Mouse (Mus musculus): ENCODE data around the gene Prpf6. TPM values are rescaled to one million over a fixed set of nuclear protein-coding genes. Genes with fewer than 3 reads are reported as not detected.

Gene Prpf6
- total RNA-seq, 1 experiment: 67.8 TPM

GRCm38 (mm10) chr2:181577126-181577525, 14.5 kb upstream of the Prpf6 start:
- Histone ChIP-seq H3K36me3 (ENCODE audit: control insufficient read depth, insufficient read depth, low read length, poor library complexity, severe bottlenecking) (no peaks in the 10 kb centered on the region), H3K4me1 (ENCODE audit: control insufficient read depth in 2 of 2, insufficient read depth in 2 of 2, low read length in 2 of 2, poor library complexity in 1 of 2) (no peaks in the 10 kb centered on the region), H3K27ac (ENCODE audit: insufficient read depth, low read depth, low read length, poor library complexity, severe bottlenecking) (no peak overlapping the region), H3K4me3 (ENCODE audit: insufficient read depth in 1 of 2, low read depth in 1 of 2, low read length in 2 of 2, poor library complexity in 1 of 2, severe bottlenecking in 1 of 2) (no peak overlapping the region), H3K9me3 (ENCODE audit: control insufficient read depth, insufficient read depth, low read depth, low read length) (no peaks in the 10 kb centered on the region), H3K9ac (ENCODE audit: insufficient read depth, low read depth, low read length, poor library complexity, severe bottlenecking) (no peak overlapping the region)
- no peak for DNase-seq (ENCODE audit: low read depth, low spot score)
- no peak for TF ChIP-seq CHD2 (IDR thresholded peaks at IDR 0.05; ENCODE audit: low read depth, low read length)
- TF ChIP-seq ZC3H11A (IDR thresholded peaks at IDR 0.05; ENCODE audit: borderline replicate concordance, low read depth, low read length): no peak
- no peak for TF ChIP-seq HCFC1 (IDR thresholded peaks at IDR 0.05; ENCODE audit: borderline replicate concordance, insufficient read depth, low read length)
- TF ChIP-seq MAFK (IDR thresholded peaks at IDR 0.05; ENCODE audit: insufficient read depth, low read depth, low read length): no peak
- no peak for TF ChIP-seq ZNF384 (IDR thresholded peaks at IDR 0.05; ENCODE audit: low read depth, low read length)
- in situ Hi-C loops (cut with MboI; ENCODE audit: low sequenced_read_pairs in 2 of 2, unreplicated experiment in 2 of 2): no loop called here

GRCm38 (mm10) chr2:181577981-181578581, 13.6 kb upstream of the Prpf6 start:
- no peaks in the 10 kb centered on the region for H3K36me3 ChIP-seq (ENCODE audit: control insufficient read depth, insufficient read depth, low read length, poor library complexity, severe bottlenecking)
- H3K4me1 ChIP-seq (ENCODE audit: control insufficient read depth in 2 of 2, insufficient read depth in 2 of 2, low read length in 2 of 2, poor library complexity in 1 of 2): no peaks in the 10 kb centered on the region
- no peak overlapping the region for H3K9ac ChIP-seq (ENCODE audit: insufficient read depth, low read depth, low read length, poor library complexity, severe bottlenecking)
- H3K27ac ChIP-seq (ENCODE audit: insufficient read depth, low read depth, low read length, poor library complexity, severe bottlenecking): no peak overlapping the region
- in situ Hi-C loops (cut with MboI; ENCODE audit: low sequenced_read_pairs in 2 of 2, unreplicated experiment in 2 of 2): no loop called here
- no peaks in the 10 kb centered on the region for H3K9me3 ChIP-seq (ENCODE audit: control insufficient read depth, insufficient read depth, low read depth, low read length)
- DNase-seq (ENCODE audit: low read depth, low spot score): no peak
- H3K4me3 ChIP-seq (ENCODE audit: insufficient read depth in 1 of 2, low read depth in 1 of 2, low read length in 2 of 2, poor library complexity in 1 of 2, severe bottlenecking in 1 of 2): no peak overlapping the region
- TF ChIP-seq HCFC1 (IDR thresholded peaks at IDR 0.05; ENCODE audit: borderline replicate concordance, insufficient read depth, low read length) (no peak), CHD2 (IDR thresholded peaks at IDR 0.05; ENCODE audit: low read depth, low read length) (no peak), MAFK (IDR thresholded peaks at IDR 0.05; ENCODE audit: insufficient read depth, low read depth, low read length) (no peak), ZC3H11A (IDR thresholded peaks at IDR 0.05; ENCODE audit: borderline replicate concordance, low read depth, low read length) (no peak), ZNF384 (IDR thresholded peaks at IDR 0.05; ENCODE audit: low read depth, low read length) (no peak)

GRCm38 (mm10) chr2:181578790-181579618, 12.7 kb upstream of the Prpf6 start:
- Histone ChIP-seq H3K27ac (ENCODE audit: insufficient read depth, low read depth, low read length, poor library complexity, severe bottlenecking) (no peak overlapping the region), H3K36me3 (ENCODE audit: control insufficient read depth, insufficient read depth, low read length, poor library complexity, severe bottlenecking) (no peaks in the 10 kb centered on the region), H3K4me1 (ENCODE audit: control insufficient read depth in 2 of 2, insufficient read depth in 2 of 2, low read length in 2 of 2, poor library complexity in 1 of 2) (no peaks in the 10 kb centered on the region), H3K9me3 (ENCODE audit: control insufficient read depth, insufficient read depth, low read depth, low read length) (no peaks in the 10 kb centered on the region), H3K9ac (ENCODE audit: insufficient read depth, low read depth, low read length, poor library complexity, severe bottlenecking) (no peak overlapping the region), H3K4me3 (ENCODE audit: insufficient read depth in 1 of 2, low read depth in 1 of 2, low read length in 2 of 2, poor library complexity in 1 of 2, severe bottlenecking in 1 of 2) (no peak overlapping the region)
- no peak for DNase-seq (ENCODE audit: low read depth, low spot score)
- in situ Hi-C loops (cut with MboI; ENCODE audit: low sequenced_read_pairs in 2 of 2, unreplicated experiment in 2 of 2): no loop called here
- TF ChIP-seq ZNF384 (IDR thresholded peaks at IDR 0.05; ENCODE audit: low read depth, low read length): no peak
- no peak for TF ChIP-seq MAFK (IDR thresholded peaks at IDR 0.05; ENCODE audit: insufficient read depth, low read depth, low read length)
- TF ChIP-seq CHD2 (IDR thresholded peaks at IDR 0.05; ENCODE audit: low read depth, low read length): no peak
- TF ChIP-seq ZC3H11A (IDR thresholded peaks at IDR 0.05; ENCODE audit: borderline replicate concordance, low read depth, low read length): no peak
- TF ChIP-seq HCFC1 (IDR thresholded peaks at IDR 0.05; ENCODE audit: borderline replicate concordance, insufficient read depth, low read length): no peak

GRCm38 (mm10) chr2:181579681-181580080, 12.0 kb upstream of the Prpf6 start:
- DNase-seq (ENCODE audit: low read depth, low spot score): no peak
- Histone ChIP-seq H3K36me3 (ENCODE audit: control insufficient read depth, insufficient read depth, low read length, poor library complexity, severe bottlenecking) (peaks cover 3% of the 10 kb centered on the region), H3K4me1 (ENCODE audit: control insufficient read depth in 2 of 2, insufficient read depth in 2 of 2, low read length in 2 of 2, poor library complexity in 1 of 2) (no peaks in the 10 kb centered on the region), H3K27ac (ENCODE audit: insufficient read depth, low read depth, low read length, poor library complexity, severe bottlenecking) (no peak overlapping the region), H3K4me3 (ENCODE audit: insufficient read depth in 1 of 2, low read depth in 1 of 2, low read length in 2 of 2, poor library complexity in 1 of 2, severe bottlenecking in 1 of 2) (no peak overlapping the region), H3K9me3 (ENCODE audit: control insufficient read depth, insufficient read depth, low read depth, low read length) (no peaks in the 10 kb centered on the region), H3K9ac (ENCODE audit: insufficient read depth, low read depth, low read length, poor library complexity, severe bottlenecking) (no peak overlapping the region)
- in situ Hi-C loops (cut with MboI; ENCODE audit: low sequenced_read_pairs in 2 of 2, unreplicated experiment in 2 of 2): no loop called here
- TF ChIP-seq MAFK (IDR thresholded peaks at IDR 0.05; ENCODE audit: insufficient read depth, low read depth, low read length) (no peak), ZC3H11A (IDR thresholded peaks at IDR 0.05; ENCODE audit: borderline replicate concordance, low read depth, low read length) (no peak), ZNF384 (IDR thresholded peaks at IDR 0.05; ENCODE audit: low read depth, low read length) (no peak), CHD2 (IDR thresholded peaks at IDR 0.05; ENCODE audit: low read depth, low read length) (no peak), HCFC1 (IDR thresholded peaks at IDR 0.05; ENCODE audit: borderline replicate concordance, insufficient read depth, low read length) (no peak)
